Mouse (Mus musculus) 3134 (cell line): ENCODE data around the gene Acad11.

Source experiments
- DNase-seq: peaks from one replicate; pipeline ENCODE4 v3.0.0-alpha.2; 2011; ENCODE audit warnings: low spot score; ENCODE audit not compliant: insufficient read length; ENCODE audit errors: extremely low read depth

Acad11 gene

GRCm38 (mm10) chr9:104142805-104143204 is 79.6 kb downstream of the Acad11 start:
- DNase-seq = no peak

- no peak for DNase-seq
Measured at GRCm38 (mm10) chr9:104144314-104144996, 81.3 kb downstream of the Acad11 start.

GRCm38 (mm10) chr9:104146683-104147082 is 83.5 kb downstream of the Acad11 start:
- DNase-seq = no peak

- no peak for DNase-seq
Measured at GRCm38 (mm10) chr9:104148969-104149368, 85.8 kb downstream of the Acad11 start.

- DNase-seq = no peak
Measured at GRCm38 (mm10) chr9:104152121-104152520, 88.9 kb downstream of the Acad11 start.

- no peak for DNase-seq
Measured at GRCm38 (mm10) chr9:104155100-104155715, 92.0 kb downstream of the Acad11 start.

- DNase-seq = no peak
Measured at GRCm38 (mm10) chr9:104156506-104156905, 93.3 kb downstream of the Acad11 start.

GRCm38 (mm10) chr9:104157291-104157690 is 94.1 kb downstream of the Acad11 start:
- DNase-seq = no peak

GRCm38 (mm10) chr9:104161117-104161516 is 97.9 kb downstream of the Acad11 start:
- DNase-seq = no peak

- no peak for DNase-seq
Measured at GRCm38 (mm10) chr9:104164194-104164593, 101.0 kb downstream of the Acad11 start.

GRCm38 (mm10) chr9:104165926-104166325 is 102.7 kb downstream of the Acad11 start:
- DNase-seq = no peak

- no peak for DNase-seq
Measured at GRCm38 (mm10) chr9:104169986-104170385, 106.8 kb downstream of the Acad11 start.

- DNase-seq = no peak
Measured at GRCm38 (mm10) chr9:104171651-104172050, 108.5 kb downstream of the Acad11 start.

GRCm38 (mm10) chr9:104172342-104172741 is 109.2 kb downstream of the Acad11 start:
- DNase-seq = no peak
